9 mouse cellular contexts compared by ENCODE assay signal in genomic region chr11:94245955-94246788, GRCm38 (mm10). TPM values are rescaled to one million over a fixed set of nuclear protein-coding genes. Genes with fewer than 3 reads are reported as not detected.
A peak's percentile ranks its signal among the peaks of the same experiment; 100 is the strongest.
DNase-seq lines count a peak whose midpoint lies in the region; ATAC-seq and TF ChIP-seq lines count a peak whose summit lies in the region.
"Had no signal": no experiment of that assay in that cellular context is flagged by ENCODE, and none has a peak within 500 bp of the region (broad histone marks: within the 10 kb centered on the region; RNA-seq: fewer than 3 reads in every experiment).

TSS of gene Wfikkn2 (minus strand) at chr11:94246005.

- no peak within 1 kb of the TSS for H3K9ac ChIP-seq in lung, embryonic 14.5 days
- no peak within 1 kb of the TSS for H3K9ac ChIP-seq in embryonic facial prominence, embryonic 14.5 days (ENCODE audit: low read depth, low read length)
- no peak within 1 kb of the TSS for H3K9ac ChIP-seq in intestine, embryonic 14.5 days (ENCODE audit: low read length)
- H3K9ac ChIP-seq in neural tube, embryonic 15.5 days (replicated peaks) = no peak within 1 kb of the TSS

- no peaks in the 10 kb centered on the region for H3K36me3 ChIP-seq in lung, embryonic 14.5 days (ENCODE audit: insufficient read depth)
- H3K36me3 ChIP-seq in embryonic facial prominence, embryonic 14.5 days (ENCODE audit: control insufficient read depth, insufficient read depth, low read length) = no peaks in the 10 kb centered on the region
- H3K36me3 ChIP-seq in intestine, embryonic 14.5 days (ENCODE audit: control insufficient read depth, insufficient read depth, low read length) = no peaks in the 10 kb centered on the region
- H3K36me3 ChIP-seq in neural tube, embryonic 15.5 days = no peaks in the 10 kb centered on the region

- H3K4me1 ChIP-seq in lung, embryonic 14.5 days (ENCODE audit: insufficient read depth) = peaks cover 19% of the 10 kb centered on the region
- H3K4me1 ChIP-seq in embryonic facial prominence, embryonic 14.5 days (ENCODE audit: control insufficient read depth, insufficient read depth, low read length) = peaks cover 50% of the 10 kb centered on the region
- peaks cover 28% of the 10 kb centered on the region for H3K4me1 ChIP-seq in intestine, embryonic 14.5 days (replicated peaks; ENCODE audit: control insufficient read depth, insufficient read depth, low read length)
- H3K4me1 ChIP-seq in neural tube, embryonic 15.5 days = peaks cover 34% of the 10 kb centered on the region

- ATAC-seq in lung, embryonic 14.5 days (ENCODE audit: insufficient read depth) = peak; percentile 65
- peak; percentile 94 for ATAC-seq in embryonic facial prominence, embryonic 14.5 days (ENCODE audit: low read depth)
- ATAC-seq in intestine, embryonic 14.5 days (replicated peaks; ENCODE audit: low FRiP score, low TSS enrichment, low read depth) = peak; percentile 77
- no peak for ATAC-seq in neural tube, embryonic 15.5 days (ENCODE audit: low FRiP score)
- no peak for ATAC-seq in inflammation-experienced regulatory T-cells, adult 6 months

- peaks cover 6% of the 10 kb centered on the region; the same call in 1 of the 2 replicates for H3K27me3 ChIP-seq in lung, embryonic 14.5 days (ENCODE audit: insufficient read depth, low read length)
- no peaks in the 10 kb centered on the region for H3K27me3 ChIP-seq in embryonic facial prominence, embryonic 14.5 days (replicated peaks; ENCODE audit: control insufficient read depth, insufficient read depth, low read length)
- H3K27me3 ChIP-seq in intestine, embryonic 14.5 days (replicated peaks; ENCODE audit: control insufficient read depth, insufficient read depth, low read length) = no peaks in the 10 kb centered on the region
- 0 out of 2 replicates have a peak, but pooled peaks cover 9% of the 10 kb centered on the region for H3K27me3 ChIP-seq in neural tube, embryonic 15.5 days (replicated peaks)

- H3K4me2 ChIP-seq in lung, embryonic 14.5 days = no peak within 1 kb of the TSS
- peak within 1 kb of the TSS; percentile 40 for H3K4me2 ChIP-seq in embryonic facial prominence, embryonic 14.5 days (ENCODE audit: low read depth, low read length)
- H3K4me2 ChIP-seq in intestine, embryonic 14.5 days (ENCODE audit: low read length) = 0 out of 2 replicates have a peak within 1 kb of the TSS, but pooled peaks have one; percentile 18
- H3K4me2 ChIP-seq in neural tube, embryonic 15.5 days = no peak within 1 kb of the TSS

- DNase-seq in lung, embryonic 14.5 days = peak; percentile 44
- DNase-seq in lung, postnatal 10 days = no peak
- DNase-seq in embryonic facial prominence, embryonic 14.5 days (ENCODE audit: low spot score) = peak; percentile 96
- DNase-seq in intestine, embryonic 14.5 days (ENCODE audit: low spot score) = peak; percentile 65
- DNase-seq in adrenal gland, postnatal 14 days = no peak
- no peak for DNase-seq in layer of hippocampus, postnatal 36 days
- DNase-seq: kidney, adult 8-10 months had no signal

- H3K4me3 ChIP-seq in lung, embryonic 14.5 days (ENCODE audit: low read depth, low read length) = no peak within 1 kb of the TSS
- H3K4me3 ChIP-seq in embryonic facial prominence, embryonic 14.5 days (ENCODE audit: low read depth, low read length) = peak within 1 kb of the TSS; percentile 9; the same call in 1 of the 2 replicates
- no peak within 1 kb of the TSS for H3K4me3 ChIP-seq in intestine, embryonic 14.5 days (ENCODE audit: low read depth, low read length)
- no peak within 1 kb of the TSS for H3K4me3 ChIP-seq in neural tube, embryonic 15.5 days (replicated peaks)

- 47% methylated on average over 17 of the region's 17 CpGs for WGBS in lung, embryonic 14.5 days
- 19% methylated on average over 15 of the region's 17 CpGs for WGBS in embryonic facial prominence, embryonic 14.5 days
- WGBS in intestine, embryonic 14.5 days = 51% methylated on average over 17 of the region's 17 CpGs
- 46% methylated on average over 17 of the region's 17 CpGs for WGBS in neural tube, embryonic 15.5 days

- TF ChIP-seq CTCF in lung, embryonic 14.5 days (IDR thresholded peaks at IDR 0.05; ENCODE audit: low read depth) = no peak

- no peaks in the 10 kb centered on the region for H3K9me3 ChIP-seq in lung, embryonic 14.5 days (ENCODE audit: low read depth, low read length)
- no peaks in the 10 kb centered on the region for H3K9me3 ChIP-seq in embryonic facial prominence, embryonic 14.5 days (ENCODE audit: control insufficient read depth, low read length)
- no peaks in the 10 kb centered on the region for H3K9me3 ChIP-seq in intestine, embryonic 14.5 days (ENCODE audit: control insufficient read depth, low read length)
- no peaks in the 10 kb centered on the region for H3K9me3 ChIP-seq in neural tube, embryonic 15.5 days (replicated peaks)

- H3K27ac ChIP-seq in lung, embryonic 14.5 days (ENCODE audit: low read depth) = peak within 1 kb of the TSS; percentile 46; the same call in 1 of the 2 replicates
- peak within 1 kb of the TSS; percentile 95 for H3K27ac ChIP-seq in embryonic facial prominence, embryonic 14.5 days (replicated peaks; ENCODE audit: low read depth, low read length)
- H3K27ac ChIP-seq in intestine, embryonic 14.5 days (ENCODE audit: low read depth) = peak within 1 kb of the TSS; percentile 71
- peak within 1 kb of the TSS; percentile 48; the same call in 1 of the 2 replicates for H3K27ac ChIP-seq in neural tube, embryonic 15.5 days (replicated peaks)

RNA-seq across cellular contexts. Expression of gene Wfikkn2, which starts in this region (rescaled TPM):
- 0.45 and 0.65 TPM in 2 replicates for polyA plus RNA-seq in lung, embryonic 14.5 days (2014; fragmentation: Nextera tagmentation; extraction: Ambion mirVana)
- 5.9 and 7.8 TPM in 2 replicates for polyA plus RNA-seq in embryonic facial prominence, embryonic 14.5 days (2014; fragmentation: Nextera tagmentation; extraction: Ambion mirVana)
- 1.3 and 1.7 TPM in 2 replicates for polyA plus RNA-seq in intestine, embryonic 14.5 days (2014; fragmentation: Nextera tagmentation; extraction: Ambion mirVana)
- polyA plus RNA-seq in neural tube, embryonic 15.5 days (2015; fragmentation: Nextera tagmentation; extraction: Ambion mirVana) = 3.2 and 5.5 TPM in 2 replicates
- 0.63 and 0.68 TPM in 2 replicates for total RNA-seq in adrenal gland, postnatal 14 days (2021)
- polyA plus RNA-seq in inflammation-experienced regulatory T-cells, adult 6 months (2017; shearing (Covaris generic)) = 1 to 10 TPM in 2 of 3 experiments, under 1 TPM in 1; 0.10 to 1.5 (median 1.2) TPM
- total RNA-seq in layer of hippocampus, postnatal 36 days (2021) = under 1 TPM; 0.25 to 0.61 TPM

Comparison
In these comparisons a context has a peak if more than half of its experiments do, and no peak if none do; other contexts are left out.
1. Peak in DNase-seq, ATAC-seq and H3K27ac ChIP-seq in lung, embryonic 14.5 days; RNA of the gene not detected or under 1 TPM.
2. ATAC-seq: peak in embryonic facial prominence, embryonic 14.5 days (single experiment) and intestine, embryonic 14.5 days (single experiment); none in neural tube, embryonic 15.5 days (single experiment) and inflammation-experienced regulatory T-cells, adult 6 months (single experiment).
3. DNase-seq: peak in embryonic facial prominence, embryonic 14.5 days (single experiment) and intestine, embryonic 14.5 days (single experiment); none in lung, postnatal 10 days (single experiment), adrenal gland, postnatal 14 days (single experiment) and layer of hippocampus, postnatal 36 days (0 of 2).
4. H3K4me2 ChIP-seq: peak in embryonic facial prominence, embryonic 14.5 days (single experiment) and intestine, embryonic 14.5 days (single experiment); none in lung, embryonic 14.5 days (single experiment) and neural tube, embryonic 15.5 days (single experiment).
5. Peak in every context shown above with its lines, with median percentiles within 50 percentile points of each other: H3K27ac ChIP-seq.